Mouse (Mus musculus): ENCODE measurements around the gene Usp35. TPM values are rescaled to one million over a fixed set of nuclear protein-coding genes. Genes with fewer than 3 reads are reported as not detected.

The Usp35 gene
- polyA plus RNA-seq, 1 experiment = 5.0 TPM

- Histone ChIP-seq H3K4me3 (ENCODE audit: insufficient read depth, low read length) (no peak overlapping the region), H3K27ac (ENCODE audit: insufficient read depth, low read length) (no peak overlapping the region), H3K4me1 (ENCODE audit: control insufficient read depth, insufficient read depth, low read length) (no peaks in the 10 kb centered on the region)
- no peak for TF ChIP-seq POLR2A (IDR thresholded peaks at IDR 0.05; ENCODE audit: low read depth, low read length)
- TF ChIP-seq CTCF (IDR thresholded peaks at IDR 0.05; ENCODE audit: borderline replicate concordance, insufficient read depth, low read length) = no peak
Measured at GRCm38 (mm10) chr7:97347464-97347863, 15.6 kb upstream of the Usp35 start.

- Histone ChIP-seq H3K27ac (ENCODE audit: insufficient read depth, low read length) (no peak overlapping the region), H3K4me3 (ENCODE audit: insufficient read depth, low read length) (no peak overlapping the region), H3K4me1 (ENCODE audit: control insufficient read depth, insufficient read depth, low read length) (no peaks in the 10 kb centered on the region)
- no peak for TF ChIP-seq POLR2A (IDR thresholded peaks at IDR 0.05; ENCODE audit: low read depth, low read length)
- no peak for TF ChIP-seq CTCF (IDR thresholded peaks at IDR 0.05; ENCODE audit: borderline replicate concordance, insufficient read depth, low read length)
Measured at GRCm38 (mm10) chr7:97346822-97347166, 15.0 kb upstream of the Usp35 start.

GRCm38 (mm10) chr7:97346111-97346821 is 14.4 kb upstream of the Usp35 start:
- Histone ChIP-seq H3K27ac (ENCODE audit: insufficient read depth, low read length) (no peak overlapping the region), H3K4me1 (ENCODE audit: control insufficient read depth, insufficient read depth, low read length) (no peaks in the 10 kb centered on the region), H3K4me3 (ENCODE audit: insufficient read depth, low read length) (no peak overlapping the region)
- no peak for TF ChIP-seq CTCF (IDR thresholded peaks at IDR 0.05; ENCODE audit: borderline replicate concordance, insufficient read depth, low read length)

- Histone ChIP-seq H3K4me1 (ENCODE audit: control insufficient read depth, insufficient read depth, low read length) (no peaks in the 10 kb centered on the region), H3K27ac (ENCODE audit: insufficient read depth, low read length) (no peak overlapping the region), H3K4me3 (ENCODE audit: insufficient read depth, low read length) (no peak overlapping the region)
- TF ChIP-seq CTCF (IDR thresholded peaks at IDR 0.05; ENCODE audit: borderline replicate concordance, insufficient read depth, low read length) (no peak), POLR2A (IDR thresholded peaks at IDR 0.05; ENCODE audit: low read depth, low read length) (no peak)
Measured at GRCm38 (mm10) chr7:97345229-97345871, 13.5 kb upstream of the Usp35 start.

- H3K4me1 ChIP-seq (ENCODE audit: control insufficient read depth, insufficient read depth, low read length) = no peaks in the 10 kb centered on the region
- no peak for TF ChIP-seq POLR2A (IDR thresholded peaks at IDR 0.05; ENCODE audit: low read depth, low read length)
- TF ChIP-seq CTCF (IDR thresholded peaks at IDR 0.05; ENCODE audit: borderline replicate concordance, insufficient read depth, low read length) = no peak
- no peak overlapping the region for H3K27ac ChIP-seq (ENCODE audit: insufficient read depth, low read length)
- H3K4me3 ChIP-seq (ENCODE audit: insufficient read depth, low read length) = no peak overlapping the region
Measured at GRCm38 (mm10) chr7:97344655-97345054, 12.8 kb upstream of the Usp35 start.

- H3K4me1 ChIP-seq (ENCODE audit: control insufficient read depth, insufficient read depth, low read length) = no peaks in the 10 kb centered on the region
- TF ChIP-seq POLR2A (IDR thresholded peaks at IDR 0.05; ENCODE audit: low read depth, low read length) (no peak), CTCF (IDR thresholded peaks at IDR 0.05; ENCODE audit: borderline replicate concordance, insufficient read depth, low read length) (no peak)
- no peak overlapping the region for H3K4me3 ChIP-seq (ENCODE audit: insufficient read depth, low read length)
- H3K27ac ChIP-seq (ENCODE audit: insufficient read depth, low read length) = no peak overlapping the region
Measured at GRCm38 (mm10) chr7:97342961-97343360, 11.1 kb upstream of the Usp35 start.

GRCm38 (mm10) chr7:97340907-97341849 is 9.4 kb upstream of the Usp35 start:
- H3K27ac ChIP-seq (ENCODE audit: insufficient read depth, low read length) = no peak overlapping the region
- TF ChIP-seq CTCF (IDR thresholded peaks at IDR 0.05; ENCODE audit: borderline replicate concordance, insufficient read depth, low read length) (no peak), POLR2A (IDR thresholded peaks at IDR 0.05; ENCODE audit: low read depth, low read length) (no peak)
- no peak overlapping the region for H3K4me3 ChIP-seq (ENCODE audit: insufficient read depth, low read length)
- no peaks in the 10 kb centered on the region for H3K4me1 ChIP-seq (ENCODE audit: control insufficient read depth, insufficient read depth, low read length)

- H3K4me3 ChIP-seq (ENCODE audit: insufficient read depth, low read length) = no peak overlapping the region
- H3K4me1 ChIP-seq (ENCODE audit: control insufficient read depth, insufficient read depth, low read length) = no peaks in the 10 kb centered on the region
- TF ChIP-seq CTCF (IDR thresholded peaks at IDR 0.05; ENCODE audit: borderline replicate concordance, insufficient read depth, low read length) = no peak
- TF ChIP-seq POLR2A (IDR thresholded peaks at IDR 0.05; ENCODE audit: low read depth, low read length) = no peak
- no peak overlapping the region for H3K27ac ChIP-seq (ENCODE audit: insufficient read depth, low read length)
Measured at GRCm38 (mm10) chr7:97339623-97340022, 7.8 kb upstream of the Usp35 start.

- H3K27ac ChIP-seq (ENCODE audit: insufficient read depth, low read length) = no peak overlapping the region
Measured at GRCm38 (mm10) chr7:97338593-97338992, 6.8 kb upstream of the Usp35 start.

More at GRCm38 (mm10) chr7:97338593-97338992, 6.8 kb upstream of the Usp35 start:
- H3K4me3 ChIP-seq (ENCODE audit: insufficient read depth, low read length) = no peak overlapping the region
- TF ChIP-seq POLR2A (IDR thresholded peaks at IDR 0.05; ENCODE audit: low read depth, low read length) = no peak
- TF ChIP-seq CTCF (IDR thresholded peaks at IDR 0.05; ENCODE audit: borderline replicate concordance, insufficient read depth, low read length) = no peak
- H3K4me1 ChIP-seq (ENCODE audit: control insufficient read depth, insufficient read depth, low read length) = no peaks in the 10 kb centered on the region

Data from embryonic fibroblast, embryonic 13.5 days (primary cell).